In genomic region chr7:135487423-135487822, GRCm38 (mm10) we compare ENCODE assay signal across 9 mouse cellular contexts. TPM values are rescaled to one million over a fixed set of nuclear protein-coding genes. Genes with fewer than 3 reads are reported as not detected.
A peak's percentile ranks its signal among the peaks of the same experiment; 100 is the strongest.
DNase-seq lines count a peak whose midpoint lies in the region; ATAC-seq lines count a peak whose summit lies in the region.
"Had no signal": no experiment of that assay in that cellular context is flagged by ENCODE, and none has a peak within 500 bp of the region (broad histone marks: within the 10 kb centered on the region; RNA-seq: fewer than 3 reads in every experiment).

No protein-coding gene starts in this region.

- WGBS in liver, embryonic 12.5 days (ENCODE audit: insufficient replicate concordance): 20% methylated on average over 4 of the region's 4 CpGs
- 23% methylated on average over 4 of the region's 4 CpGs for WGBS in limb, embryonic 10.5 days
- 24% methylated on average over 4 of the region's 4 CpGs for WGBS in neural tube, embryonic 11.5 days

- ATAC-seq in liver, embryonic 12.5 days: no peak
- peak; percentile 61 to 69; a peak in 2 of 4 replicates for ATAC-seq in hematopoietic stem cell, adult 5-6 weeks (replicated peaks in 1 of 2; ENCODE audit: insufficient read depth in 1 of 2, low FRiP score in 2 of 2, low TSS enrichment in 1 of 2, low read depth in 1 of 2, poor library complexity in 2 of 2, severe bottlenecking in 2 of 2)
- no peak for ATAC-seq in neural tube, embryonic 11.5 days (ENCODE audit: insufficient read depth, low FRiP score, low TSS enrichment)

- H3K9ac ChIP-seq in liver, embryonic 12.5 days: no peak overlapping the region
- H3K9ac ChIP-seq in neural tube, embryonic 11.5 days (ENCODE audit: low read length): no peak overlapping the region
- H3K9ac ChIP-seq: embryonic facial prominence, embryonic 15.5 days had no signal

- H3K4me3 ChIP-seq in liver, embryonic 12.5 days: no peak overlapping the region
- H3K4me3 ChIP-seq in limb, embryonic 10.5 days: no peak overlapping the region
- H3K4me3 ChIP-seq in neural tube, embryonic 11.5 days (ENCODE audit: low read depth, low read length): no peak overlapping the region
- H3K4me3 ChIP-seq: embryonic facial prominence, embryonic 15.5 days had no signal

- H3K4me1 ChIP-seq in liver, embryonic 12.5 days: no peaks in the 10 kb centered on the region
- peaks cover 26% of the 10 kb centered on the region for H3K4me1 ChIP-seq in limb, embryonic 10.5 days
- H3K4me1 ChIP-seq in neural tube, embryonic 11.5 days (ENCODE audit: control insufficient read depth, insufficient read depth, low read length): no peaks in the 10 kb centered on the region

- H3K4me2 ChIP-seq in liver, embryonic 12.5 days: no peak overlapping the region
- H3K4me2 ChIP-seq in neural tube, embryonic 11.5 days (ENCODE audit: low read depth): no peak overlapping the region
- H3K4me2 ChIP-seq: embryonic facial prominence, embryonic 15.5 days had no signal

- DNase-seq in liver: peak; percentile 65
- peak; percentile 76 to 81 for DNase-seq in adrenal gland, postnatal 36 days
- peak; percentile 79 for DNase-seq in embryo, embryonic 9.5 days (ENCODE audit: extremely low spot score)
- peak; percentile 80 for DNase-seq in limb, embryonic 10.5 days (ENCODE audit: low spot score)
- peak; percentile 79 for DNase-seq in neural tube, embryonic 11.5 days (ENCODE audit: low spot score)
- peak; percentile 84 for DNase-seq in testis, postnatal 10 days (ENCODE audit: low spot score)

- H3K36me3 ChIP-seq in liver, embryonic 12.5 days: no peaks in the 10 kb centered on the region
- H3K36me3 ChIP-seq in limb, embryonic 10.5 days: no peaks in the 10 kb centered on the region
- H3K36me3 ChIP-seq in neural tube, embryonic 11.5 days (ENCODE audit: control insufficient read depth, insufficient read depth, low read length): no peaks in the 10 kb centered on the region
- H3K36me3 ChIP-seq: embryonic facial prominence, embryonic 15.5 days had no signal

- no peaks in the 10 kb centered on the region for H3K9me3 ChIP-seq in liver, embryonic 12.5 days (replicated peaks)
- H3K9me3 ChIP-seq in limb, embryonic 10.5 days (replicated peaks): no peaks in the 10 kb centered on the region
- no peaks in the 10 kb centered on the region for H3K9me3 ChIP-seq in neural tube, embryonic 11.5 days (ENCODE audit: control insufficient read depth, low read length)
- H3K9me3 ChIP-seq: embryonic facial prominence, embryonic 15.5 days had no signal

- H3K27me3 ChIP-seq in liver, embryonic 12.5 days (replicated peaks): peaks cover 36% of the 10 kb centered on the region
- peaks cover 45% of the 10 kb centered on the region; the same call in 1 of the 2 replicates for H3K27me3 ChIP-seq in limb, embryonic 10.5 days (ENCODE audit: low read depth, poor library complexity, severe bottlenecking)
- H3K27me3 ChIP-seq in neural tube, embryonic 11.5 days (ENCODE audit: control insufficient read depth, insufficient read depth, low read length): no peaks in the 10 kb centered on the region

- H3K27ac ChIP-seq in liver, embryonic 12.5 days: no peak overlapping the region
- no peak overlapping the region for H3K27ac ChIP-seq in limb, embryonic 10.5 days
- H3K27ac ChIP-seq in neural tube, embryonic 11.5 days (ENCODE audit: low read depth, low read length): no peak overlapping the region
- H3K27ac ChIP-seq: embryonic facial prominence, embryonic 15.5 days had no signal

RNA-seq across cellular contexts. Expression of gene Clrn3, which starts 41.0 kb away (rescaled TPM):
- not detected in 2 replicates for polyA plus RNA-seq in liver, embryonic 12.5 days (2016; fragmentation: Nextera tagmentation; extraction: Ambion mirVana)
- not detected for total RNA-seq in adrenal gland, postnatal 36 days (2021)
- not detected in 2 replicates for total RNA-seq in hematopoietic stem cell, adult 5-6 weeks (2017)
- polyA plus RNA-seq in limb, embryonic 10.5 days (2016; fragmentation: Nextera tagmentation; extraction: Ambion mirVana): not detected in 2 replicates
- 0.14 TPM in 1 of 2 replicates, not detected in the other for polyA plus RNA-seq in neural tube, embryonic 11.5 days (2014; fragmentation: Nextera tagmentation; extraction: Ambion mirVana)
- polyA plus RNA-seq: embryonic facial prominence, embryonic 15.5 days had no signal

RNA-seq across cellular contexts. Expression of gene Ptpre, which starts 49.9 kb away (rescaled TPM):
- 4.6 and 6.0 TPM in 2 replicates for polyA plus RNA-seq in liver, embryonic 12.5 days (2016; fragmentation: Nextera tagmentation; extraction: Ambion mirVana)
- total RNA-seq in adrenal gland, postnatal 36 days (2021): 1 to 10 TPM; 5.0 to 7.4 TPM
- 106 and 117 TPM in 2 replicates for total RNA-seq in hematopoietic stem cell, adult 5-6 weeks (2017)
- polyA plus RNA-seq in limb, embryonic 10.5 days (2016; fragmentation: Nextera tagmentation; extraction: Ambion mirVana): 0.58 and 0.64 TPM in 2 replicates
- 0.97 and 1.3 TPM in 2 replicates for polyA plus RNA-seq in neural tube, embryonic 11.5 days (2014; fragmentation: Nextera tagmentation; extraction: Ambion mirVana)

Comparison
In these comparisons a context has a peak if more than half of its experiments do, and no peak if none do; other contexts are left out.
1. ATAC-seq: peak in hematopoietic stem cell, adult 5-6 weeks (2 of 2); none in liver, embryonic 12.5 days (single experiment) and neural tube, embryonic 11.5 days (single experiment).
2. Peak in every context shown above with its lines, with median percentiles within 50 percentile points of each other: DNase-seq.